Mouse (Mus musculus) liver, postnatal 0 days (tissue): ENCODE results near the gene Apol7b.
"Not testable (repeated sequence)": the region's sequence is repeated elsewhere in the genome, so short reads cannot be mapped to it uniquely, and the experiment has no call there.

Source experiments
- CTCF ChIP-seq: sonication (generic); IDR thresholded peaks from 2 replicates; pipeline ENCODE4 v1.5.1; 2016; ENCODE audit warnings: antibody characterized with exemption, low read depth
- EP300 ChIP-seq: IDR thresholded peaks from 2 replicates; pipeline ENCODE4 v1.6.1; 2016; ENCODE audit warnings: antibody characterized with exemption, low read depth, mild to moderate bottlenecking

GRCm38 (mm10) chr15:77419657-77420056 lies 27.6 kb downstream of the Apol7b start:
- not testable (repeated sequence) for TF ChIP-seq EP300, CTCF
